Mouse (Mus musculus) inflammation-experienced regulatory T-cells (primary cell): ENCODE data around the gene Siah2. TPM values are rescaled to one million over a fixed set of nuclear protein-coding genes. Genes with fewer than 3 reads are reported as not detected.

Source experiments
- polyA plus RNA-seq, 2 experiments: library from polyadenylated mRNA; unstranded; fragments of 100-300 nt; shearing (Covaris generic); gene quantifications; one replicate each; pipeline ENCODE4 v1.2.1; 2017

Siah2 gene
- 10 to 100 TPM; 13.0 to 23.8 TPM for polyA plus RNA-seq

DNA sequence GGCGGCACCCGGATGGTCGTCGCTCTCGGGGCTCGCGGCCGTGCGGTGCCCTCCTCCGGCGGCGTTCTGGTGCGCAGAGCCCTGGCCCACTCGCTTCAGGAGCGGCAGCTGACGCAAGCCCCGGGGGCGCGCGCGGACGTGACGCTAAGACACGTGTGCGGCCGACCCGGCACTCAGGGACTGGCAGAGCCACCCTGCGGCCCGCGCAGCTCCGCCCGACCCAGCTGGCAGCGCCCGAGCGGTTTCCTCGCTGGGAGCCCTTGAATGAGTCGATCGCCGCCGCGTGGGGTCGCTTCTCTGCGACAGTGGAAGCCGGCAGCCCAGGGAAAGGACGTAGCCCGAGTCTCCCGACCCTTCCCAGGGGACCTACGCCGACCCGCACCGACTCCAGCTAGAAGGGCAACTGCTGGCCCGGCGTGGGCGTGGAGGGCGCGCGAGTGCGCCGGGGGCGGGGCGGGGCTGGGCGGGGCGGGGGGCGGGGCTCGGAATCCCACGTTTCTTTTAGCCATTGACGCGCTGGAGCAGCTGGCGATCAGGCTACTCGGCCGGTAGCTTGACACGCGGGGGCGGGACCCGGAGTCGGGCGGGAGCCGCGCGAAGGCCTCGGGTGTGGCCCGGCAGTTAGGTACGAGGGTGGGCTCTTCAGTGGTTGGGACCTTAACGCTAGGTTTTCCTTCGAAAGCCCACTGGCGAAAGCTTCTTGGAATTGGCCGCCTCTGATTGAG, at the start of gene Siah2:
Gene Siah2 (minus strand): TSS at position 404 of the 725 bp plus-strand sequence.

GRCm38 (mm10) chr3:58636406-58637295, 55.5 kb downstream of the Siah2 start, which contains the start of gene Erich6:
Erich6 (minus strand) TSS chr3:58637207.

Other genes starting within 250 kb of the Siah2 start
- gene Eif2a, start 166.6 kb downstream of the Siah2 start, polyA plus RNA-seq, result 10 to 100 TPM; 22.3 to 23.0 TPM
- 100 to 1,000 TPM; 129 to 143 TPM for gene Serp1, start 166.5 kb downstream of the Siah2 start, polyA plus RNA-seq
- 10 to 100 TPM; 18.3 to 28.8 TPM for gene Selenot, start 115.8 kb downstream of the Siah2 start, polyA plus RNA-seq
- gene Erich6, start 55.2 kb downstream of the Siah2 start, polyA plus RNA-seq, result not detected
- gene Mindy4b-ps, start 129.9 kb upstream of the Siah2 start, polyA plus RNA-seq, result under 1 TPM in 1 of 2 experiments, not detected in 1; 0.48 TPM
- gene Clrn1, start 192.9 kb upstream of the Siah2 start, polyA plus RNA-seq, result under 1 TPM in 1 of 2 experiments, not detected in 1; 0.12 TPM